In the genomic region with DNA sequence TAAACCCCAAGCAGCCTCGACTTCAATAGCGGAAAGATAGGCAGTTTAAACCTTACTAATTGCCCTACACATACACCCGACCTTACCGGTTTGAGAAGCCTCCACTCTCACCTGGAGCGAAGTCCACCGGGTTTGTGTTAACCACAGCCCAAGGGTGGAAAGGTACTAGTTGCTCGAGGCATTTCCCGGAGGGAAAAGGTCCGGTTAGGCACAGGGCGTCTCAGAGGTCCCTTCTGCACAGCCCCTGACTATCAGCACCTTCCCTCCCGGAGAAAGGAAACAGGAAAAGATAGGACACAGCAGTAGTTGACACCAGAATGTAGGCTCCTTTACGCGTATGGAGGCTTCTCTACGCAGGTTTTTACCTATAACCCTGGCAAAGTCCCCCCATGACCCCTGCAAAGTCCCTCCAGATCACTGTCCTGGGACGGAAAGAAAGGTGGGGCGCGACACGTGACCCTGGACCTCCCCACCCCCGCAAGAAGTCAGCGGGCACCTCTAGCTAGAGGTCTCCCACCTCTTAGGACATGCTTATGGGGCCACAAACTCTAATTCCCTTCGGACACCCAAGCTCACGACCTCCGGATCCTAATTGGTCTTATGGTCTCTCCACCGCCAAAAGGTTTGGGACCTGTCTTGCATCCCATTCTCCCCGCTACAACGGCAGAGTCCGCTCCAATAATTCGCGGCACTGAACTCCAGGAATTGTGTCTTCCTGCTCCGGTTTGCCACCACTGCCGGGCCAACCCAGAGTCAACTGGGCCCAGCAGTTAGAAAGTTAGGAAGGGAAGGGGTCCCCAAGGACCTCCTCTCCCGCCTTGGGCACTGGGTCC, we compare ENCODE assay signal across 8 mouse cellular contexts. TPM values are rescaled to one million over a fixed set of nuclear protein-coding genes. Genes with fewer than 3 reads are reported as not detected.
DNase-seq lines count a peak whose midpoint lies in the region; ATAC-seq and TF ChIP-seq lines count a peak whose summit lies in the region.

No protein-coding gene starts in this region.

- H3K9me3 ChIP-seq in embryonic facial prominence, embryonic 11.5 days (replicated peaks; ENCODE audit: control insufficient read depth, low read length) = no peaks in the 10 kb centered on the region
- H3K9me3 ChIP-seq in hindbrain, embryonic 14.5 days (ENCODE audit: control insufficient read depth, low read length) = no peaks in the 10 kb centered on the region
- no peaks in the 10 kb centered on the region for H3K9me3 ChIP-seq in liver, embryonic 12.5 days (replicated peaks)
- no peaks in the 10 kb centered on the region for H3K9me3 ChIP-seq in stomach, postnatal 0 days (ENCODE audit: control insufficient read depth, low read length)

- H3K27ac ChIP-seq in testis, adult 2 months (ENCODE audit: control insufficient read depth, insufficient read depth, low read depth, low read length) = peak overlapping the region; percentile 43; the same call in 1 of the 2 replicates
- no peak overlapping the region for H3K27ac ChIP-seq in embryonic facial prominence, embryonic 11.5 days (replicated peaks; ENCODE audit: low read depth, low read length)
- H3K27ac ChIP-seq in hindbrain, embryonic 14.5 days = no peak overlapping the region
- no peak overlapping the region for H3K27ac ChIP-seq in liver, embryonic 12.5 days
- H3K27ac ChIP-seq in stomach, postnatal 0 days (replicated peaks) = peak overlapping the region; percentile 87

- H3K4me3 ChIP-seq in testis, adult 2 months (ENCODE audit: control insufficient read depth, low read depth, low read length) = peak overlapping the region; percentile 86
- H3K4me3 ChIP-seq in embryonic facial prominence, embryonic 11.5 days (ENCODE audit: low read depth, low read length) = peak overlapping the region; percentile 69
- H3K4me3 ChIP-seq in hindbrain, embryonic 14.5 days (replicated peaks; ENCODE audit: low read length) = peak overlapping the region; percentile 87
- H3K4me3 ChIP-seq in liver, embryonic 12.5 days = peak overlapping the region; percentile 70
- peak overlapping the region; percentile 57 for H3K4me3 ChIP-seq in stomach, postnatal 0 days (ENCODE audit: low read depth, low read length)

- H3K9ac ChIP-seq in embryonic facial prominence, embryonic 11.5 days (replicated peaks; ENCODE audit: low read length) = peak overlapping the region; percentile 65
- H3K9ac ChIP-seq in hindbrain, embryonic 14.5 days = peak overlapping the region; percentile 83
- H3K9ac ChIP-seq in liver, embryonic 12.5 days = peak overlapping the region; percentile 69
- peak overlapping the region; percentile 78 for H3K9ac ChIP-seq in stomach, postnatal 0 days (ENCODE audit: low read length)

- no peaks in the 10 kb centered on the region for H3K36me3 ChIP-seq in testis, adult 2 months (ENCODE audit: control insufficient read depth, insufficient read depth, low read length)
- no peaks in the 10 kb centered on the region for H3K36me3 ChIP-seq in embryonic facial prominence, embryonic 11.5 days (replicated peaks; ENCODE audit: control insufficient read depth, insufficient read depth, low read depth, low read length)
- no peaks in the 10 kb centered on the region for H3K36me3 ChIP-seq in hindbrain, embryonic 14.5 days (replicated peaks; ENCODE audit: control insufficient read depth, insufficient read depth)
- H3K36me3 ChIP-seq in liver, embryonic 12.5 days = 0 out of 2 replicates have a peak, but pooled peaks cover 7% of the 10 kb centered on the region
- no peaks in the 10 kb centered on the region for H3K36me3 ChIP-seq in stomach, postnatal 0 days (ENCODE audit: control insufficient read depth, insufficient read depth, low read length)

- H3K27me3 ChIP-seq in testis, adult 2 months (ENCODE audit: control insufficient read depth, insufficient read depth, low read length) = no peaks in the 10 kb centered on the region
- no peaks in the 10 kb centered on the region for H3K27me3 ChIP-seq in embryonic facial prominence, embryonic 11.5 days (ENCODE audit: control insufficient read depth, insufficient read depth, low read length)
- no peaks in the 10 kb centered on the region for H3K27me3 ChIP-seq in hindbrain, embryonic 14.5 days (ENCODE audit: control insufficient read depth, insufficient read depth, low read length)
- peaks cover 8% of the 10 kb centered on the region for H3K27me3 ChIP-seq in liver, embryonic 12.5 days (replicated peaks)
- no peaks in the 10 kb centered on the region for H3K27me3 ChIP-seq in stomach, postnatal 0 days (ENCODE audit: control insufficient read depth, insufficient read depth, low read length)

- peak overlapping the region; percentile 99 for H3K4me2 ChIP-seq in embryonic facial prominence, embryonic 11.5 days (ENCODE audit: low read depth, low read length)
- peak overlapping the region; percentile 99 for H3K4me2 ChIP-seq in hindbrain, embryonic 14.5 days (replicated peaks)
- H3K4me2 ChIP-seq in liver, embryonic 12.5 days = peak overlapping the region; percentile 97
- H3K4me2 ChIP-seq in stomach, postnatal 0 days (replicated peaks; ENCODE audit: low read depth) = peak overlapping the region; percentile 97

- intact Hi-C loops in left cerebral cortex, postnatal 36 days (cut with DNase I) = no loop called here

- no peak for TF ChIP-seq EP300 in stomach, postnatal 0 days (optimal IDR thresholded peaks at IDR 0.05)

- H3K4me1 ChIP-seq in testis, adult 2 months (ENCODE audit: control insufficient read depth, insufficient read depth, low read length) = peaks cover 11% of the 10 kb centered on the region
- H3K4me1 ChIP-seq in embryonic facial prominence, embryonic 11.5 days (ENCODE audit: control insufficient read depth, insufficient read depth, low read length) = peaks cover 7% of the 10 kb centered on the region
- peaks cover 19% of the 10 kb centered on the region; the same call in 1 of the 2 replicates for H3K4me1 ChIP-seq in hindbrain, embryonic 14.5 days (replicated peaks; ENCODE audit: control insufficient read depth, insufficient read depth, low read length)
- H3K4me1 ChIP-seq in liver, embryonic 12.5 days = peaks cover 44% of the 10 kb centered on the region
- H3K4me1 ChIP-seq in stomach, postnatal 0 days (replicated peaks; ENCODE audit: control insufficient read depth, insufficient read depth) = peaks cover 3% of the 10 kb centered on the region

- DNase-seq in testis, postnatal 10 days (ENCODE audit: low spot score) = no peak
- DNase-seq in embryonic facial prominence, embryonic 11.5 days (ENCODE audit: low spot score) = no peak
- no peak for DNase-seq in hindbrain, embryonic 14.5 days (ENCODE audit: low spot score)
- peak; percentile 60 for DNase-seq in stomach, postnatal 0 days (ENCODE audit: low spot score)
- no peak for DNase-seq in left cerebral cortex, postnatal 36 days (ENCODE audit: low spot score in 2 of 2)

- no peak for ATAC-seq in embryonic facial prominence, embryonic 11.5 days (replicated peaks; ENCODE audit: insufficient number of reproducible peaks, low FRiP score, low TSS enrichment, low read depth)
- no peak for ATAC-seq in hindbrain, embryonic 14.5 days (ENCODE audit: low FRiP score)
- no peak for ATAC-seq in liver, embryonic 12.5 days
- peak; percentile 49 for ATAC-seq in stomach, postnatal 0 days (ENCODE audit: low FRiP score, low TSS enrichment)
- no peak for ATAC-seq in granulocyte monocyte progenitor cell, adult 5-6 weeks (replicated peaks; ENCODE audit: poor library complexity, severe bottlenecking)

- TF ChIP-seq POLR2A in testis, adult 2 months (IDR thresholded peaks at IDR 0.05; ENCODE audit: control insufficient read depth, low read depth, low read length) = no peak

- no peak for TF ChIP-seq CTCF in testis, adult 2 months (IDR thresholded peaks at IDR 0.05; ENCODE audit: control insufficient read depth, insufficient read depth, insufficient replicate concordance, low read depth, low read length)
- no peak for TF ChIP-seq CTCF in stomach, postnatal 0 days (IDR thresholded peaks at IDR 0.05; ENCODE audit: low read depth)

- WGBS in embryonic facial prominence, embryonic 11.5 days = 1% methylated on average over 32 of the region's 32 CpGs
- 2% methylated on average over 32 of the region's 32 CpGs for WGBS in hindbrain, embryonic 14.5 days
- 1% methylated on average over 32 of the region's 32 CpGs for WGBS in liver, embryonic 12.5 days (ENCODE audit: insufficient replicate concordance)
- 1% methylated on average over 32 of the region's 32 CpGs for WGBS in stomach, postnatal 0 days

RNA-seq across cellular contexts. Expression of a gene that starts 1.1 kb away (rescaled TPM):
- 535 and 558 TPM in 2 replicates for polyA plus RNA-seq in testis, adult 2 months (2012; rRNA removed)
- 9.6 and 12.3 TPM in 2 replicates for polyA plus RNA-seq in embryonic facial prominence, embryonic 11.5 days (2014; fragmentation: Nextera tagmentation; extraction: Ambion mirVana)
- 26.0 and 26.6 TPM in 2 replicates for polyA plus RNA-seq in hindbrain, embryonic 14.5 days (2014; fragmentation: Nextera tagmentation; extraction: Ambion mirVana)
- 12.3 and 14.0 TPM in 2 replicates for polyA plus RNA-seq in liver, embryonic 12.5 days (2016; fragmentation: Nextera tagmentation; extraction: Ambion mirVana)
- polyA plus RNA-seq in stomach, postnatal 0 days (2015; fragmentation: Nextera tagmentation; extraction: Ambion mirVana) = 14.4 and 16.6 TPM in 2 replicates
- 10 to 100 TPM; 41.6 to 43.1 TPM for total RNA-seq in left cerebral cortex, postnatal 36 days (2021)
- 12.7 and 15.2 TPM in 2 replicates for total RNA-seq in granulocyte monocyte progenitor cell, adult 5-6 weeks (2014; fragmentation: Nextera tagmentation)
- total RNA-seq in granulocyte monocyte progenitor cell, adult 5-6 weeks (2017) = 15.9 and 20.7 TPM in 2 replicates

Comparison
In these comparisons a context has a peak if more than half of its experiments do, and no peak if none do; other contexts are left out.
1. H3K27ac ChIP-seq: peak in testis, adult 2 months (single experiment) and stomach, postnatal 0 days (single experiment); none in embryonic facial prominence, embryonic 11.5 days (single experiment), hindbrain, embryonic 14.5 days (single experiment) and liver, embryonic 12.5 days (single experiment).
2. RNA of a gene that starts 1.1 kb away (polyA plus RNA-seq): 535 to 558 TPM in testis, adult 2 months; 26.0 to 26.6 TPM in hindbrain, embryonic 14.5 days, 14.4 to 16.6 TPM in stomach, postnatal 0 days, 12.3 to 14.0 TPM in liver, embryonic 12.5 days and 9.6 to 12.3 TPM in embryonic facial prominence, embryonic 11.5 days; every median in the first group is over 10 times any median in the second.
3. Peak in every context shown above with its lines, with median percentiles within 50 percentile points of each other: H3K4me3 ChIP-seq, H3K4me2 ChIP-seq and H3K9ac ChIP-seq.